Mouse (Mus musculus) cerebellum, adult 11 months (tissue): ENCODE results near the gene Ptpn12.
"Not testable (repeated sequence)": the region's sequence is repeated elsewhere in the genome, so short reads cannot be mapped to it uniquely, and the experiment has no call there.

ENCODE experiments used
- DNase-seq: peaks from one replicate; pipeline ENCODE4 v3.0.0; 2022

Gene Ptpn12

DNA sequence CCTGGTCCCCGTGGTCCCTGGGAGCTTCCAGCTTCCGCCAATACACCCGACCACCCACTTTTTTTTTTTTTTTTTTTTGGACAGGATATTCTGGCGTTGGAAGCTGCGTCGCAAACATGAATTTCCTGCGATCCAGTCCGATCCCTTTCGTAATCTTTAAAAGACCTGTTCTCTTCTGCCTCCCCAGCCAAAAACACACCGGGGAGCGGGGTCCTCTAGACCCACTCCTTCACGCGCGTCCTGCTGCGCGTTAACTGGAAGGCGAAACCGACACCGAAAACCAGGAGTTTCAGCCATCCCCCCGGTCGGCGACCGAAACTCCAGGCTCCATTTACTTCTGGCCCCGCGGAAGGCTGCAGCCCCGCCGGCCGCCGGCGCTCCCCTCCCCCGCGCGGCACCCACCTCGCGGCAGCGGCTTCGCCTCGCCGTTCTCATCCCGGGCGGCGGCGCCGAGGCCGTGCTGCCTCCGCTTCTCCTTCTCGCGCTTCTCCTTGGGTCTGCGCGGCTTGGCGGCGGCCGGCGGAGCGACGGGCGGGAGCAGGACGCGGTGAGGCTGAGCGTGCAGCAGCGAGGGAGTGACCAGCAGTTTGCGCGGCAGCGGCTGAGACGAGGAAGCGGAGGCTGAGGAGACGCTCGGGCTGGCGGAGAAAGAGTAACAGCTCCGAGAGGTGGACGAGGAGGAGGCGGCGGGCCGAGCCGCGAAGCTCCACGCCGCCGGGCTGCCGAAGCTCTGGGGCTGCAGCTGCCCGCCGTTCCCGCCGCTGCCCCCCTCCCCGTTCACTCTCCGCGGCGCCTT, 104.7 kb downstream of the Ptpn12 start:
- no peak for DNase-seq

DNA sequence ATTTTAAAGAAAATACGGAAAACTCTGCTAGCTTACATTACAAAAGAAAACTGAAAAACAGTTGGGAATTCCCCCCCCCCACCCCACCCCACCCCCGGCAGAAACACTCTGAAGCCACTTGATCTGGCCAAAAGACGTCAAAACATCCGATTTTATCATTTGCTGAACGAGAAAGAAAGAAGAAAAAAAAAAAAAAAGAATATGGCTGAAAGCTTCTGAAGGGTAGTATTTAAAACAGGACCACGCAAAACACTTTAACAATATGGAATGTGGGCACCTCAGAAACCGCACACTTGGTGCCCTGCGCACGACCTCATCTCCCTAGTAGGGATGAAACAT, 105.2 kb downstream of the Ptpn12 start:
- no peak for DNase-seq

DNA sequence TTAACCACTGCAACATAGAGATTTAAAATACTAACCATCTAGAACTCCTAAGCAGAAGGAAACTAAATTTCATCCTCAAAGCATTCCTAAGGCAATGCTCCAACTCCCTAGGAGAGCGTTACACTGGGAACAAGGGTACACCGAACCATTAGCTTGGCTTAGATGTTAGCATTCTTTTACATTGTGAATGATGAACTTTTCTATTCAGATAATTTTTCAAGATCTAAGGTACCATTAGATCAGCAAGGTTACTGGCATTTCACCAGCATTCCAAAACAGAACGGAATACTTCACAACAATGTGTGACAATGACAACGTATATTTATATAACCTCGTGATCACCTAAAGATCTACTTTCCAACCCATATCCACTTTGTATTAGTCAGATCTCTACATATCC, 105.6 kb downstream of the Ptpn12 start:
- no peak for DNase-seq

DNA sequence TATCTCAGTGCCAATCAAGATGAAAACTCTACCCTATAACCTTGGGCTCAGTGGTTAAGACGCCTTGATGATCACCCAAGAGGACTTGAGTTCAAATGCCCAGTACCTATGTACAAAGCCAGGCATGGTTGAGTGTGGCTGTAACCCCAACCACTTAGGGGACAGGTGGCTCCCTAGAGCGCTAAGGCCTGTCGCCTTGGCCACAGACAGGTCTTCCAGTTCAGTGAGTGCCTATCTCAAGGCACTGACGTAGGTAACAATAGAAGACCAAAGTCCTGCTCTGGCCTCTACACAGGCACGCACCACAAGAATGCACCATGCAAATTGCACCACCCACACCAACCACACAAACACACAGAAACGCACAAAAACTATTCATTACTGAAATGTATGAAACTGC, 108.8 kb downstream of the Ptpn12 start:
- no peak for DNase-seq

DNA sequence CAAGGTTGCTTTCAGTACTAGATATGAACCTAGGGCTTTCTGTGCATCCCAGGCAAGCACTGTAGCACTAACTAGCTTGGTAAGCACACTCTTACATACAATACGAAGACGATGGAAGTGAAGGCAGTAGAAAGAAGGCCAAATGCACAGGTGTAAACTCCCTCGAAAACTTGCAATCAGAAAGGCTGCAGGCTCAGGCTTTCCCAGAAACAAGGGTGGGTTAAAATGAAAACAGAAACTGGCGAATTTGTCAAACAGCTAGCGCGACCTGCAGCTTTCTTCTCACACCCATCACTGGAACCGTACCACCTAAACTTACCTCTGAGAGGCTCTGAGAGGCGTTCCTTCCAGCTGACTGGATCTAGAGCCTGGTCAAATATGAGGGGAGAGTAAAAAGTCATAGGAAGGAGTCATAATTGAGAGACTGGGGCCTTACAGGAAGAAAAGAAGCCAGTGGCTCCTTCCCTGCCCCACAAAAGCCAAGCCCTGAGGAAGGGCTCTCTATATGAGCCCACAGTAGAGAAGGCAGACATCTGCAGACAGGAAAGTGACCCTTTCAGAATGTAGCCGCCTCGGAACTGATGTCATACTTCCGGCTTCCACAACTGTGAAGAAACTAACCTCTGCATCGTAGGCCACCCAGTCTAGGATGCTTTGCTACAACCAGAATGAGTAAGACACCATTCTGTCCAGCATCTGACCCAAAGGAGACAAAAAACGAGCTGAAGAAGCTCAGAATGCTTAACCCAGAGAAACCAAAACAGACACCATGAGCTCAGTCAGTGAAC, 110.6 kb downstream of the Ptpn12 start:
- DNase-seq: no peak

- not testable (repeated sequence) for DNase-seq
Measured at GRCm38 (mm10) chr5:20943791-20944190, 111.9 kb downstream of the Ptpn12 start.

DNA sequence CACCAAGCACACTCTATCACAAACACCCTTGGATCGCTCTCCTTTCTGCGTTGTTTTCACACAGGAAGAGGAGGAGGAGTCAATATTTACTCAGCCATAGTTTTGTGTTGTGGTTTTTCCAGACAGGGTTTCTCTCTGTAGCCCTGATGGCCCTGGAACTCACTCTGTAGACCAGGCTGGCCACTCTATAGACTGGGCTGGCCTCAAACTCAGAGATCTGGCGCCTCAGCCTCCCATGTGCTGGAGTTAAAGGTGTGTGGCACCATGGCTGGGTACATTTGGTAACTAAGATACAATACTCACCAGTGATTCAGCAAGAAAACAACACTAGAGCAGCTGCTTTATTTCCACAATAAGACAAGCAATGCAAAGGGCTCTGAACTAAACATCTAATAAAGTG, 113.2 kb downstream of the Ptpn12 start:
- DNase-seq: no peak

DNA sequence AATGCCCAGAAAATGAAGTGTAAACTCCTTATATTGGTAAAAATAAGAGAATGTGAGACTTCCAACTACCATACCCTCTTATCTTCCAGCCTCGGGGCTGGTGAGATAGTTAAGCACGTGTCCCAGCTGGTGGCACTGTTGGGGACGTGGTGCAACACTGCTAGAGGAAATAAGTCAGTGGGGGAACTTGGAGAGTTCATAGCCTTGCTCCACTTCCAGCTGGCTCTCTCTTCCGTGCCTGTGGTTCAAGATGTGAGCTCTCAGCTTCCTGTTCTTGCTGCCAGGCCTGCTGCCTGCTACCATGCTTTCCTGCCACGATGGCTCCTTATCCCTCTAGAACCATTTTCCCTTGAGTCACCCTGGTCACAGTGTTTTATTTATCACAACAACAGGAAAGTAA, 114.5 kb downstream of the Ptpn12 start:
- peak; percentile 44 for DNase-seq

DNA sequence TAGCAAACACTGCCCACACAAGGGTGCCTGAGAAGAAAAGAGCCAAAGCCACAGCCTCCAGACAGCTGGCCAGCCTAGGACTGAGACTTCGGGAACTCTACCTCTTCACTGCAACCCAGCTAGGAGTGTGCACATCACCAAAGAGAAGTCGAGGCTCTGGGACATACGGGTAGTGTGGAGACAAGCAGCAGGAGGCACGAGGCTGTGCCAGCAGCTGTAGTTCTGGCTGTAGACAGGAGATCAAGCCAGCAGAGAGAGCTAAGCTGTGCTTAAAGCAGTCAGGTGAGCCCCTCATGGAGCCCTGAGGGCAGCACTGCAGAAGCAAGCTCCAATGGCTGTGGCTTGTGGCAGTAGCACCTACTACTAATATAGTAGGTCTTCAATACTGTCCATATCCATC, 115.0 kb downstream of the Ptpn12 start:
- DNase-seq: peak; percentile 27

DNA sequence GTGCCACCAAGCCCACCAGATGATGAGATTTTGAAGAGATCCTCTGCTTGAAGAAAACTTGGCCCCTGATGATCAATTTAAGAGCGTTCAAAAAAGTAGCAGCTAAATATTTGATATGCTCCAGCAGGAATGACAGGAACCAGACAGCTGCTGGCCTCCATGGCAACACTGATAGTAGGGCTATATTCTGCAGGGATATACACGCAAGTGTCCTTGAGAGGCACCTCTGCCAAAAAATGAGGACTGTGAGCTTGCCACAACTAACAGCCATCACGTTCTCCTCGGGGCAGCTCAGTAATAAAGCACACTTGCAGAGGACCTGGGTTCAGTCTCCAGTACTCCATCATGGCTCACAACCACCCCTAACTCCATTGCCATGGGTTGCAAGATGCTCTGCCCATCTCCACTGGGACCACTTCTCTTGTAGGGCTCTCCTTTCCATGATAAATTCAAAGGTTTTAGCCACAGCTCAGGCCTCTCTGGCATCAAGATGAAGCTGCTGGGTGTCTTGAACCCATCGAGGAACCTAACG, 115.6 kb downstream of the Ptpn12 start:
- no peak for DNase-seq

GRCm38 (mm10) chr5:20938523-20938922, 117.2 kb downstream of the Ptpn12 start:
- DNase-seq: no peak
